Mouse (Mus musculus) limb, embryonic 13.5 days (tissue): ENCODE measurements at regions not wholly inside any gene's neighbourhood (a gene's known extent, or its start where the extent isn't known, plus 50 kb on each side); places are given as distances from the start of the nearest gene placed in this dataset.

Experiments used
- ATAC-seq: fragments of 200-750 bp; cut with Nextera tagmentation; 2 replicates; pipeline ENCODE4 v1.8.0; 2017; ENCODE audit warnings: low read depth, moderate number of reproducible peaks, moderate TSS enrichment; ENCODE audit not compliant: low FRiP score
- H3K27ac ChIP-seq: fragments of 300-500 bp; sonication (generic); 2 replicates; pipeline ENCODE4 v1.5.1; 2015; ENCODE audit warnings: inconsistent platforms, mild to moderate bottlenecking, moderate library complexity
- H3K27me3 ChIP-seq: fragments of 300-500 bp; sonication (generic); 2 replicates; pipeline ENCODE4 v1.6.1; 2015; ENCODE audit warnings: mild to moderate bottlenecking, inconsistent platforms
- H3K36me3 ChIP-seq: fragments of 300-500 bp; sonication (generic); 2 replicates; pipeline ENCODE4 v1.6.1; 2015; ENCODE audit warnings: inconsistent platforms, mild to moderate bottlenecking, moderate library complexity
- H3K4me1 ChIP-seq: fragments of 300-500 bp; sonication (generic); 2 replicates; pipeline ENCODE4 v1.6.1; 2015; ENCODE audit warnings: inconsistent platforms
- H3K4me2 ChIP-seq: fragments of 300-500 bp; sonication (generic); replicated peaks from 2 replicates; pipeline ENCODE4 v1.6.1; 2015; ENCODE audit warnings: inconsistent platforms, mild to moderate bottlenecking, moderate library complexity
- H3K4me3 ChIP-seq: fragments of 300-500 bp; sonication (generic); 2 replicates; pipeline ENCODE4 v1.5.1; 2015; ENCODE audit warnings: moderate library complexity, mild to moderate bottlenecking, inconsistent platforms
- H3K9ac ChIP-seq: fragments of 300-500 bp; sonication (generic); 2 replicates; pipeline ENCODE4 v1.6.1; 2015; ENCODE audit warnings: mild to moderate bottlenecking, inconsistent platforms
- H3K9me3 ChIP-seq: fragments of 300-500 bp; sonication (generic); 2 replicates; pipeline ENCODE4 v1.6.1; 2016; ENCODE audit warnings: inconsistent platforms
- WGBS: fragments of 180-500 bp; shearing (Covaris S2); methylation state at CpG from one replicate; pipeline ENCODE4 v1.1.7; 2015; 5-methylcytosine and 5-hydroxymethylcytosine counted together

GRCm38 (mm10) chr2:39299798-39300382 is 73.6 kb upstream of the Ppp6c start:
- no peak overlapping the region for H3K9ac ChIP-seq
- H3K4me3 ChIP-seq, result no peak overlapping the region
- no peaks in the 10 kb centered on the region for H3K9me3 ChIP-seq
- no peak overlapping the region for H3K27ac ChIP-seq
- H3K4me1 ChIP-seq, result no peaks in the 10 kb centered on the region
- no peaks in the 10 kb centered on the region for H3K27me3 ChIP-seq
- 84% methylated on average over 2 of the region's 2 CpGs for WGBS
- H3K36me3 ChIP-seq, result no peaks in the 10 kb centered on the region
- no peak for ATAC-seq
- H3K4me2 ChIP-seq, result no peak overlapping the region

GRCm38 (mm10) chr2:39299290-39299689 is 73.0 kb upstream of the Ppp6c start:
- no peak for ATAC-seq
- Histone ChIP-seq H3K4me2 (no peak overlapping the region), H3K4me3 (no peak overlapping the region), H3K27ac (no peak overlapping the region), H3K27me3 (no peaks in the 10 kb centered on the region), H3K9me3 (no peaks in the 10 kb centered on the region), H3K4me1 (no peaks in the 10 kb centered on the region), H3K9ac (no peak overlapping the region), H3K36me3 (no peaks in the 10 kb centered on the region)
- 59% methylated on average over 1 of the region's 1 CpGs for WGBS

GRCm38 (mm10) chr2:39295435-39295834 is 69.2 kb upstream of the Ppp6c start:
- no peaks in the 10 kb centered on the region for H3K36me3 ChIP-seq
- H3K27ac ChIP-seq, result no peak overlapping the region
- no peak overlapping the region for H3K4me2 ChIP-seq
- H3K4me1 ChIP-seq, result no peaks in the 10 kb centered on the region
- no peak overlapping the region for H3K4me3 ChIP-seq
- 88% methylated on average over 1 of the region's 1 CpGs for WGBS
- H3K9ac ChIP-seq, result no peak overlapping the region
- no peaks in the 10 kb centered on the region for H3K27me3 ChIP-seq
- H3K9me3 ChIP-seq, result no peaks in the 10 kb centered on the region
- ATAC-seq, result no peak

- 52% methylated on average over 1 of the region's 1 CpGs for WGBS
- ATAC-seq, result no peak
- no peak overlapping the region for H3K4me2 ChIP-seq
Observed at GRCm38 (mm10) chr2:39278218-39278617, 52.0 kb upstream of the Ppp6c start.

More at GRCm38 (mm10) chr2:39278218-39278617, 52.0 kb upstream of the Ppp6c start:
- no peak overlapping the region for H3K27ac ChIP-seq
- no peak overlapping the region for H3K9ac ChIP-seq
- no peaks in the 10 kb centered on the region for H3K4me1 ChIP-seq
- H3K27me3 ChIP-seq, result no peaks in the 10 kb centered on the region
- H3K4me3 ChIP-seq, result no peak overlapping the region
- no peaks in the 10 kb centered on the region for H3K36me3 ChIP-seq
- H3K9me3 ChIP-seq, result no peaks in the 10 kb centered on the region
